Mouse (Mus musculus): ENCODE data around the gene Tmem236. TPM values are rescaled to one million over a fixed set of nuclear protein-coding genes. Genes with fewer than 3 reads are reported as not detected.

Gene Tmem236
- polyA plus RNA-seq, 1 experiment from 2014 or later, result 12.2 TPM

DNA sequence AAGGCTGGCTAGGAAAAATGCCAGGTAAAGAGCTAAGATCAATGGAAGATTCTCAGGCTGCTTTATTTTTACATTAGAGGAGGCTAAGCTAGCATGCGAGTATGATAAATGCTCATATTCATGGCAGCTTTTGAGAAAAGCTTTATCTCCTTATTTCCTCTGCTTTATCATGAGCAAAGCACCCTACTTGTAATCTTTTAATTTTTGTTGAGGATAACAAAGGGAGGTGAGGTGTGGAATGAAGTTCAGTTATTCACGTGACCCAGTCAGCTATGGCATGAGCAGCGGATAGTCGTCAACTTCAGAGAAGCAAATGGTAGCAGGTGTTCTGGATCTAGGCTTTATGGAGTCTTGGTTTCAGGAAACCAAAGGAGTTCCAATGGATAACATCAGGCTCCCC, 62.6 kb downstream of the Tmem236 start:
- Histone ChIP-seq H3K27me3 (replicated peaks; ENCODE audit: control insufficient read depth, insufficient read depth, low read length) (no peaks in the 10 kb centered on the region), H3K4me1 (replicated peaks; ENCODE audit: control insufficient read depth, insufficient read depth, low read length) (no peaks in the 10 kb centered on the region), H3K4me2 (replicated peaks; ENCODE audit: low read depth) (no peak overlapping the region), H3K36me3 (ENCODE audit: control insufficient read depth, insufficient read depth) (no peaks in the 10 kb centered on the region), H3K4me3 (ENCODE audit: low read depth, low read length) (no peak overlapping the region), H3K9me3 (ENCODE audit: control insufficient read depth) (no peaks in the 10 kb centered on the region), H3K27ac (ENCODE audit: low read depth, low read length) (no peak overlapping the region), H3K9ac (ENCODE audit: low read depth, low read length) (no peak overlapping the region)
- TF ChIP-seq CTCF (IDR thresholded peaks at IDR 0.05; ENCODE audit: low read depth), result no peak
- no peak for ATAC-seq
- 91% methylated on average over 4 of the region's 4 CpGs for WGBS

DNA sequence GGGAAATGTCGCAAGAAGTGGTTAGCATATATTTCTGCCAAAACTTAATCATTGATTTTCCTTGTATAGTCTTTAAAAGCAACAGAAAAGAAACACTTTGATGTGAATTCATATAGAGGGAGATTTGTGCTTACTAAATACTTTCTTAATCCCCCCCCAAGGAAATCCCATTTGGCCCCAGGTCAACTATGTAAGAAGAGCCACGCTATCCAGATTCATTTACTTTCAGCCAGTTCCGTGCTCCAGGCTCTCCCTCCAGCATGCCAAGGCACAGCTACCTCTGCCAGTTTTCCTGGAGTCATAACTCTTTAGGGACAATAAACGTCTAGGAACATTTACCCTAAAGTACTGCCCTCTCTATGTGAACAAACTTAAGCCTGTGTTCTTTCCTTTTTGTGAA, 63.4 kb downstream of the Tmem236 start:
- H3K4me3 ChIP-seq (ENCODE audit: low read depth, low read length), result no peak overlapping the region
- 43% methylated on average over 4 of the region's 4 CpGs for WGBS
- no peaks in the 10 kb centered on the region for H3K36me3 ChIP-seq (ENCODE audit: control insufficient read depth, insufficient read depth)
- H3K4me1 ChIP-seq (replicated peaks; ENCODE audit: control insufficient read depth, insufficient read depth, low read length), result no peaks in the 10 kb centered on the region
- H3K27me3 ChIP-seq (replicated peaks; ENCODE audit: control insufficient read depth, insufficient read depth, low read length), result no peaks in the 10 kb centered on the region
- no peak for ATAC-seq
- H3K27ac ChIP-seq (ENCODE audit: low read depth, low read length), result no peak overlapping the region
- TF ChIP-seq CTCF (IDR thresholded peaks at IDR 0.05; ENCODE audit: low read depth), result no peak
- no peak overlapping the region for H3K9ac ChIP-seq (ENCODE audit: low read depth, low read length)
- H3K4me2 ChIP-seq (replicated peaks; ENCODE audit: low read depth), result 0 out of 2 replicates have a peak overlapping the region, but pooled peaks have one; percentile 3
- H3K9me3 ChIP-seq (ENCODE audit: control insufficient read depth), result no peaks in the 10 kb centered on the region

DNA sequence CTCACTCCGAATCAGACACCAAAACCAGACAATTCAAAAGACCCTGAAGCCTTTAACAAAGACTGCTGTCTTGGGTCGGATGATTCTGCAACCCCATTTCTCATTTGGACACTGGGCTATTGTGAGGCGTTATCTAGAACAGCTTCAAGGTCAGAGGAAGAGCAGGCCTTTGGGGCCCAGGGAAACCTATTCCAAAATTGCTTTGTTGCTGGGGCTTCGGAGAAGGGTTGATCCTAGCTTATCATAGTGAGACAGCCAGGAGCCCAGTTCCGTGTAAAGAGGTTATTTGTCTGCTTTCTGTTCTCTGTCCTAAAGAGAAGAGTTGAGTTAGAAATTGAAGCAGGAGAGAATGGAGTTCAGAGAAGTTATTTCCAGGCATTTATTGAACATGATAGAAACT, 64.8 kb downstream of the Tmem236 start:
- H3K36me3 ChIP-seq (ENCODE audit: control insufficient read depth, insufficient read depth), result no peaks in the 10 kb centered on the region
- H3K4me3 ChIP-seq (ENCODE audit: low read depth, low read length), result no peak overlapping the region
- ATAC-seq, result no peak
- no peaks in the 10 kb centered on the region for H3K9me3 ChIP-seq (ENCODE audit: control insufficient read depth)
- no peak overlapping the region for H3K27ac ChIP-seq (ENCODE audit: low read depth, low read length)
- H3K9ac ChIP-seq (ENCODE audit: low read depth, low read length), result no peak overlapping the region
- H3K4me2 ChIP-seq (replicated peaks; ENCODE audit: low read depth), result no peak overlapping the region
- no peaks in the 10 kb centered on the region for H3K27me3 ChIP-seq (replicated peaks; ENCODE audit: control insufficient read depth, insufficient read depth, low read length)
- no peaks in the 10 kb centered on the region for H3K4me1 ChIP-seq (replicated peaks; ENCODE audit: control insufficient read depth, insufficient read depth, low read length)
- no peak for TF ChIP-seq CTCF (IDR thresholded peaks at IDR 0.05; ENCODE audit: low read depth)
- 65% methylated on average over 5 of the region's 5 CpGs for WGBS

DNA sequence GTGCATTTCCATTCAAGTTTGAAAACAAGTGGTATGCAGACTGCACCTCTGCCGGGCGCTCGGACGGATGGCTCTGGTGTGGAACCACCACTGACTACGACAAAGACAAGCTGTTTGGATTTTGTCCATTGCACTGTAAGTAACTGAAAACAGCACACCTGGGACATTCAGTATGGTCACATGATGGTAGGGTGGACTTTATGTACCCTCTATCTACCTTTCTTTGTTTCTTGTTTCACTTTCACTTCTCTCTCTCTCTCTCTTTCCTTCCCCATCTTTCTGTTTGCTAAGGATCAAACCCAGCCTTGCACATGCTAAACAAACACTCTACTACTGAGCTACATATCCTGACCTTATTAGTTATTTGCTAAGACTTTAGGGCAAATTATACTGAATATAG, 69.8 kb downstream of the Tmem236 start:
- Histone ChIP-seq H3K36me3 (ENCODE audit: control insufficient read depth, insufficient read depth) (no peaks in the 10 kb centered on the region), H3K4me1 (replicated peaks; ENCODE audit: control insufficient read depth, insufficient read depth, low read length) (no peaks in the 10 kb centered on the region), H3K9me3 (ENCODE audit: control insufficient read depth) (no peaks in the 10 kb centered on the region), H3K9ac (ENCODE audit: low read depth, low read length) (no peak overlapping the region), H3K27ac (ENCODE audit: low read depth, low read length) (no peak overlapping the region), H3K4me2 (replicated peaks; ENCODE audit: low read depth) (peak overlapping the region; percentile 30; the same call in 1 of the 2 replicates), H3K4me3 (ENCODE audit: low read depth, low read length) (no peak overlapping the region), H3K27me3 (replicated peaks; ENCODE audit: control insufficient read depth, insufficient read depth, low read length) (no peaks in the 10 kb centered on the region)
- peak; percentile 66 for ATAC-seq
- WGBS, result 77% methylated on average over 5 of the region's 5 CpGs
- no peak for TF ChIP-seq CTCF (IDR thresholded peaks at IDR 0.05; ENCODE audit: low read depth)

DNA sequence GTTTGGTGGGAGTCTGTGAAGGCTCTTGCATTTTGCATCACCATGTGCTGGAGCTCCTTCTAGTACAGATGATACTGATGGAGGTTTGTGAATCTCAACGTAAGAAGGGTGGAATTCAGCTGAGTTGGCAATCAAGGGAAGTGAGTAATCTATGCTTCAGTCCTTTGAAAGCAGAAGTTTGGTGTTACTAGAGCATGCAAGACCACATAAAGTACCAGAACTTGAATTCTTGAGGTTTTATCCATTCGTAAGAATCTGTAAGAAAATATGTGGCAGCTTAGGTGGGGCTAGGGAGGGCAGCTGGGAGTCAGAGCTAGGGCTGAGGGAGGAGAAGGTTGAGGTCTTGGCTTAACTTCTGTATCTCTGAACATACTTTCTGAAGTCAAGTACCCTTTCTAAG, 70.3 kb downstream of the Tmem236 start:
- TF ChIP-seq CTCF (IDR thresholded peaks at IDR 0.05; ENCODE audit: low read depth), result no peak
- ATAC-seq, result no peak

DNA sequence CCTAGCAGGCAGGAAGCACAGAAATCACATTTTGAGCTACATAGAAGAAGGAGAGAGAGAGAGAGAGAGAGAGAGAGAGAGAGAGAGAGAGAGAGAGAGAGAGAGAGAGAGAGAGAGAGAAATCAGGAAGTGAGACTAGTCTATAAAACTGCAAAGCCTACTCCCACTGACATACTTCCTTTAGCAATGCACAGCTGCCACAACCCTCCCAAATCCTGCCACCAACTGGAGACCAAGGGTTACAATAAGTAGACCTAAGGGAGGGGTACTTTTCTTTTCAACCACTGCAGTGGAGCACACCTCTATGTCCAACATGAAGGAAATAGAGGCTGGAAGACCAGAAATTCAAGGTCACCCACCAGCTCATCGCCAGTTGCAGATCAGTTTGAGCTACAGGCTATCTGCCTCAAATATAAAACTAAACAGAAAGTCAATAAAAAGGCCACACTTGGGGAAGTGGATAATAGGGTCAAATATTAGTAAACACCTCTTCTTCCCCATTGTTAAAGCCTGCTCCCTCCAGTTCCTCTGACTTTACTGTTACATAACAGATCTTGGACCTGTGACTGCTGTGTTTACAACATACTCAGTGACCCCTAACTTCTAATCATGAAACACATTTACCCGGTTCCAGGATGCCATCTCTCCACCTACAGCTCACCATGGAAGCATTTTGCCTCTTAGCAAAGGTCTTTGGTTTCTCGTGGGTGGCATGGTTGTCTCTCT, 75.7 kb downstream of the Tmem236 start:
- no peak overlapping the region for H3K4me3 ChIP-seq (ENCODE audit: low read depth, low read length)
- no peaks in the 10 kb centered on the region for H3K27me3 ChIP-seq (replicated peaks; ENCODE audit: control insufficient read depth, insufficient read depth, low read length)
- H3K9me3 ChIP-seq (ENCODE audit: control insufficient read depth), result no peaks in the 10 kb centered on the region
- no peaks in the 10 kb centered on the region for H3K4me1 ChIP-seq (replicated peaks; ENCODE audit: control insufficient read depth, insufficient read depth, low read length)
- 0 out of 2 replicates have a peak, but pooled peaks have one; percentile 41 for ATAC-seq
- H3K4me2 ChIP-seq (replicated peaks; ENCODE audit: low read depth), result no peak overlapping the region
- peak; percentile 39 for TF ChIP-seq CTCF (IDR thresholded peaks at IDR 0.05; ENCODE audit: low read depth)
- H3K27ac ChIP-seq (ENCODE audit: low read depth, low read length), result no peak overlapping the region
- 68% methylated on average over 3 of the region's 3 CpGs for WGBS
- H3K9ac ChIP-seq (ENCODE audit: low read depth, low read length), result no peak overlapping the region
- H3K36me3 ChIP-seq (ENCODE audit: control insufficient read depth, insufficient read depth), result no peaks in the 10 kb centered on the region

More for the DNA sequence above, 70.3 kb downstream of the Tmem236 start:
- Histone ChIP-seq H3K36me3 (ENCODE audit: control insufficient read depth, insufficient read depth) (no peaks in the 10 kb centered on the region), H3K4me2 (replicated peaks; ENCODE audit: low read depth) (no peak overlapping the region; the same call in 1 of the 2 replicates), H3K27me3 (replicated peaks; ENCODE audit: control insufficient read depth, insufficient read depth, low read length) (no peaks in the 10 kb centered on the region), H3K9ac (ENCODE audit: low read depth, low read length) (no peak overlapping the region), H3K27ac (ENCODE audit: low read depth, low read length) (no peak overlapping the region), H3K4me1 (replicated peaks; ENCODE audit: control insufficient read depth, insufficient read depth, low read length) (no peaks in the 10 kb centered on the region), H3K9me3 (ENCODE audit: control insufficient read depth) (no peaks in the 10 kb centered on the region), H3K4me3 (ENCODE audit: low read depth, low read length) (no peak overlapping the region)
- 66% methylated on average over 2 of the region's 2 CpGs for WGBS

All from intestine, postnatal 0 days (tissue).